Mouse (Mus musculus) splenic B cell, adult 2 months (primary cell): Measurements from ENCODE around the gene Ccdc126.
"Not testable (repeated sequence)": the region's sequence is repeated elsewhere in the genome, so short reads cannot be mapped to it uniquely, and the experiment has no call there.

Source experiments
- DNase-seq: peaks from one replicate; pipeline ENCODE4 v3.0.0-alpha.2; 2011; ENCODE audit warnings: low read depth, low spot score
- H3K27me3 ChIP-seq: 2 replicates; pipeline ENCODE4 v1.6.1; 2012; ENCODE audit warnings: mild to moderate bottlenecking, low read length, moderate library complexity, mixed read lengths; ENCODE audit not compliant: control insufficient read depth, poor library complexity, insufficient read depth, severe bottlenecking
- H3K36me3 ChIP-seq: 2 replicates; pipeline ENCODE4 v1.6.1; 2012; ENCODE audit warnings: mild to moderate bottlenecking, low read length, moderate library complexity, mixed read lengths; ENCODE audit not compliant: control insufficient read depth, poor library complexity, insufficient read depth, severe bottlenecking

Ccdc126 gene

GRCm38 (mm10) chr6:49318966-49319594 is at the start of gene Ccdc126:
Ccdc126 (plus strand) TSS chr6:49319274.
- H3K27me3 ChIP-seq, result no peaks in the 10 kb centered on the region
- no peaks in the 10 kb centered on the region for H3K36me3 ChIP-seq
- peak; percentile 99 for DNase-seq

- Histone ChIP-seq H3K36me3 (no peaks in the 10 kb centered on the region), H3K27me3 (no peaks in the 10 kb centered on the region)
- DNase-seq, result no peak
These were observed 49.2 kb upstream of the Ccdc126 start for GRCm38 (mm10) chr6:49269923-49270322.

- Histone ChIP-seq H3K27me3 (no peaks in the 10 kb centered on the region), H3K36me3 (no peaks in the 10 kb centered on the region)
- DNase-seq, result no peak
These were observed 47.3 kb upstream of the Ccdc126 start for GRCm38 (mm10) chr6:49271815-49272214.

DNA sequence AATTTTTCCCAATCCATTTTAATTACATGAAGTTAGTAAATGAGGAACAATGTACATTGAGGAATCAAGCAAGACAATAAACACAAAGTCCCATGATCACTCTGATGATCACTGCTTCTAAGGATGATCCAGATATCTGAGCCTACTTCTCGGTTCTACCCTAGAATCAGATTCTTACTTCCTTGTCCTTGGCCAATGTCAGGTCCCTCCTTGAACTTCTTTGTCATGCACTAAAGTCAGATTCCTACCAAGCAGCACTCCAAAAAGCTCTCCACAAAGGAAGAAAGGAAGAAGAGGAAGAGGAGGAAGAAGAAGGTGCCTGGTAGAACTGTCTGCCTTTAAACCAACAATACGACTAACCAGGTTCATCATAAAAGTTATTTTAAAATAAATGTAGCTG is 46.2 kb upstream of the Ccdc126 start:
- DNase-seq, result no peak
- no peaks in the 10 kb centered on the region for H3K36me3 ChIP-seq
- H3K27me3 ChIP-seq, result no peaks in the 10 kb centered on the region

DNA sequence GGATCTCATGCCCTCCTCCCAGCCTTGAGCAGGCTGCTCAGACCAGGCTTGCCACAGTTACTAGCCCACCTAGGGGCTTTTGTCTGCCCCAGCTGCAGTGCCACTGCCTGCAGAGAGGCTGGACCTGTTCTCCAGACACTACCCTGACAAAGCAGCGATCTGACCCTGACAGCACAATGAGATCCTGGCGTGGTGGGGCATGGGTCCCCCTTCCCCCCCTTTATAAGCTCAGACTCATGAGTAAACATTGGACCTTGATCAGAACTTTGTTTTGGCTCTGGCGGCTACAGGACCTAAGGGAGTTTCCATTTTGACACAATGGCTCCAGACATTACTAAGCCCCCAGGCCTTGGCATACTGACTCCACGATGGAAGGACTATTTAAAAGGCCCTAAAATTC is 45.1 kb upstream of the Ccdc126 start:
- DNase-seq, result no peak
- H3K27me3 ChIP-seq, result no peaks in the 10 kb centered on the region
- H3K36me3 ChIP-seq, result no peaks in the 10 kb centered on the region

DNA sequence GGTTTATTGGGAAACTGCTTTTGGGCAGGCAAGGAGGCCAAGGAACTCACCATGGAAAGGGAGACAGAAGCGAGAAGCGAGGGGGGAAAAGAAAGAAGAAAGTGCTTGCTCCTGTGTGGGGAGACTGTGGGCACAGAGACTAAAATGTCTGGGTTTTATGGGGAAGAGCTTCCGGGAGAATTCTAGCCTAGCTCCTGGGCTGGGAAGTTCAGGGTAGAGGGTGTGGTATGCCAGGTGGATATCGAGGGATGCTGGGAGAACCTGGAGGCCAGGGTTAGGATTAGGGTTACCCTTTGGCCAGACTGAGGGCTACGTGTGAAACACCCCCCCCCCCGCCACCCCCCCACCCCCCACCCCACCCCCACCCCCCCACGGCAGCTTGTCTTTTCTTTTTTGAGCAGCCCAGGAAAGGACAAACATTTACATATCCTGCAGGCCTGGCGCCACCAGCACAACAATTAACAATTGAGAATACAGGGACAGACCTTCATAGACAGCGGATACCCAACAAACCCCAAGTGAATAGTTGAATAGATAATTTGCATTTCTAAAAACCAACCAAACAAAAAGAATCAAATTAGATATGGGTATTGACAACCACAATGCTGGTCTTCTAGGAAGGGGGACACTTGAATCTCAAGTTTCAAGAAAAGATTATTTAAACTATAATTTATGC is 44.5 kb upstream of the Ccdc126 start:
- no peaks in the 10 kb centered on the region for H3K27me3 ChIP-seq
- H3K36me3 ChIP-seq, result no peaks in the 10 kb centered on the region
- no peak for DNase-seq

GRCm38 (mm10) chr6:49275296-49275695 is 43.8 kb upstream of the Ccdc126 start:
- no peak for DNase-seq
- H3K27me3 ChIP-seq, result no peaks in the 10 kb centered on the region
- no peaks in the 10 kb centered on the region for H3K36me3 ChIP-seq

DNA sequence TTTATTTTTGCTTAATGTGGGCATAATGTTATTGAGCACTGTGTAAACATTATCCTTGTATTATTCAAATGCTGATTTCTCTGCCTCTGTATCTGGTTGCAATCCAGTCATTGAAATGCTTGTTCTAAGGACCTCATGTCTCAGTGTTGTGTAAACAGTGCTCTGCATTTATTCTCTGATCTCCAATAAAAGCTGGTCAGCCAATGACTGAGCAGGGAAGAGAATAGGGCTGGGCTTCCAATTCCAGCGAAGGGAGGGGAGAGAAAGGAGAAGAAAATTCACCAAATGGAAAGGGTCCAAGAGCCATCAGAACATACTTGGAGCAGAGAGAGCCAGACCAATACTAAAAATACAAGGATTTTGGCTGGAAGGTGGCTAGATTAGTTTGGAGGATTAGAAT is 38.1 kb upstream of the Ccdc126 start:
- no peak for DNase-seq
- Histone ChIP-seq H3K36me3 (no peaks in the 10 kb centered on the region), H3K27me3 (no peaks in the 10 kb centered on the region)

- no peaks in the 10 kb centered on the region for H3K27me3 ChIP-seq
- no peaks in the 10 kb centered on the region for H3K36me3 ChIP-seq
- no peak for DNase-seq
These were observed 37.0 kb upstream of the Ccdc126 start for GRCm38 (mm10) chr6:49282122-49282521.

DNA sequence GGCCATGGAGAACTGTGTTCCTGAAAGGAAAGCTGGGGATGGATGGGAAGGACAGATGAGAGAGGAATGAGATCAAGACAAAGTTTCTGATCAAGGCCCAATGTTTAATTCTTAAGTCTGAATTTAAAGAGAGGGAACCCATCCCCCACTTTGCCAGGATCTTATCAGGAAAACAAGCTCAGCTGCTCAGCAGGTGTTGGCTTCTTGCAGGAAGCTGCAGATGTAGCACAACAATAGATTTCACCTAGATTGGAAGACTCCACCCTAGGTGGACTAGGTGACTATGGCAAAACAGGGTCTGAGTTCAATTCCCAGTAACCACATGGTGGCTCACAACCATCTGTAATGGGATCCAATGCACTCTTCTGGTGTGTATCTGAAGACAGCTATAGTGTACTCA is 20.8 kb upstream of the Ccdc126 start:
- no peaks in the 10 kb centered on the region for H3K36me3 ChIP-seq
- DNase-seq, result no peak
- H3K27me3 ChIP-seq, result no peaks in the 10 kb centered on the region

DNA sequence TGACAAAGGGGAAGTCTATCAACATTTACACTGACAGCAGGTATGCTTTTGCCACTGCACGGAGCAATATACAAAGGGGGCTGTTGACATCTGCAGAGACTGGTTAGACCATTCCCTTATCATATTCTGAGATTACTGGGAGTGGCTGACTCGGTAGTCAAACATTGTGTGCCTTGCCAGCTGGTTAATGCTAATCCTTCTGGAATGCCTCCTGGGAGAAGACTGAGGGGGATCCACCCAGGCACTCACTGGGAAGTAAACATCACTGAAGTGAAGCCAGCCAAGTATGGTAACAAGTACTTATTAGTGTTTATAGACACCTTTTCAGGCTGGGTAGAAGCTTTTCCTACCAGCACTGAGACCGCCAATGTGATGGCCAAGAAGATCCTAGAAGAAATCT is 4.3 kb upstream of the Ccdc126 start:
- not testable (repeated sequence) for DNase-seq, H3K36me3 ChIP-seq, H3K27me3 ChIP-seq

- no peaks in the 10 kb centered on the region for H3K36me3 ChIP-seq
- H3K27me3 ChIP-seq, result no peaks in the 10 kb centered on the region
- peak; percentile 2 for DNase-seq
These were observed 681 bp downstream of the Ccdc126 start for GRCm38 (mm10) chr6:49319595-49320315.

DNA sequence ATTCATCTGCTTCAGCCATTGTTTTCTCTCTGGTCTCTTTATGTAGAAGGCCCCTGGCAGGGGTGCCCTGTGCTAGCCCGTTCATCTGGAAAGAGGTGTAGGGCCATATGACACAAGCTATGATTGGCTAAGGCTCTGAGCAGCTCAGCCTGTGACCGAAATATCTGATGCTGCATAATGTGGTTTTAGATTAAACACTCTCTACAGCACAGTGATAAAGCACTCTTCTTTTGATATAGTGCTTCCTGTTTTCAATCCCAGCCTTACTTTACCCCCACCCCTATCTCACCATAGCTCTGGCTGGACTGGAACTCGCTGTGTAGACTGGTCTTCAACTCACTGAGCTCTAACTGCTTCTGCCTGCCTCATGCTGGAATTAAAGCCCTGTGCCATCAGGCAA is 2.3 kb downstream of the Ccdc126 start:
- DNase-seq, result no peak
- no peaks in the 10 kb centered on the region for H3K36me3 ChIP-seq
- H3K27me3 ChIP-seq, result no peaks in the 10 kb centered on the region

DNA sequence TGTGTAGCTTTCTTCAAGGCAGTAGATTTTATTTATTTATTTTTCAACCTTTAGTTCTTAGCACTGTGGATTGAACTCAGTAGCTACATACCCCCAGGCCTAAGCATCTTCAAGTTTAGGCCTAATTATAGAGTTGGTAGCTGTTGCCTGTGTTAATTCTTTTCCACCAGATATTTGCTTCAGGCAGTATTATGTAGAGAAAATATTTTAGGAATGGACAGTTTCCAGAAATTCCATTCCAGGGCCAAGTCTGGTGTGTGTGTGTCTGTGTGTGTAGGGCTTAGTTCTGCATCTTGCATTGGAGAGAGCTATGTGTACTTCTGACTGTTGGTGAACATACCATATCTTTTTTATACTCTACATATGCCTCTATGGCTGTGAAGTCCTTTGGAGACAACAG is 3.0 kb downstream of the Ccdc126 start:
- Histone ChIP-seq H3K36me3 (no peaks in the 10 kb centered on the region), H3K27me3 (no peaks in the 10 kb centered on the region)
- DNase-seq, result no peak

- DNase-seq, result no peak
- Histone ChIP-seq H3K27me3 (no peaks in the 10 kb centered on the region), H3K36me3 (no peaks in the 10 kb centered on the region)
These were observed 3.9 kb downstream of the Ccdc126 start for GRCm38 (mm10) chr6:49322986-49323385.
